Mouse (Mus musculus) retina, postnatal 1 day (tissue): ENCODE measurements at regions not wholly inside any gene's neighbourhood (a gene's known extent, or its start where the extent isn't known, plus 50 kb on each side); places are given as distances from the start of the nearest gene placed in this dataset.

Experiments used
- DNase-seq: peaks from one replicate; pipeline ENCODE4 v3.0.0-alpha.2; 2012

- DNase-seq, result no peak
Measured at GRCm38 (mm10) chr8:78018430-78019180, 194.5 kb upstream of the Ttc29 start.

GRCm38 (mm10) chr8:78021473-78021872, 191.6 kb upstream of the Ttc29 start:
- DNase-seq, result no peak

DNA sequence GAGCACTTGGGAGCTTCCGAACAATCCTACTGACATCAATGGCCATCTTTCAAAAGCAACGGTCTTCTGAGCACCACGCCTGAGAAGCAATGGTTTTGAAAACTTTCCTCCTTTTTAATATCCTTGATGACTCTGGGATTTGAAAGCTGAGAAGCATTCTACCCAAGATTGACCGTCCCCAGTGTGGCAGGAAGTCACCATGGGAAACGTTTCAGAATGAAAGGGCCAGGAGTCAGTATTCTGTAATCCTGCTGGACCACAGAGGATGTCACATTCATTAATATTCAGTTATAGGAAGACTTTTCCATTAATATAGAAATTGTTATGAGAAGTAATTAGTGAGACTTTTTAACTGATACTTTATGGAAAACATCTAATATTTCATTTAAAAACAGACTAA, 190.1 kb upstream of the Ttc29 start:
- DNase-seq, result no peak

DNA sequence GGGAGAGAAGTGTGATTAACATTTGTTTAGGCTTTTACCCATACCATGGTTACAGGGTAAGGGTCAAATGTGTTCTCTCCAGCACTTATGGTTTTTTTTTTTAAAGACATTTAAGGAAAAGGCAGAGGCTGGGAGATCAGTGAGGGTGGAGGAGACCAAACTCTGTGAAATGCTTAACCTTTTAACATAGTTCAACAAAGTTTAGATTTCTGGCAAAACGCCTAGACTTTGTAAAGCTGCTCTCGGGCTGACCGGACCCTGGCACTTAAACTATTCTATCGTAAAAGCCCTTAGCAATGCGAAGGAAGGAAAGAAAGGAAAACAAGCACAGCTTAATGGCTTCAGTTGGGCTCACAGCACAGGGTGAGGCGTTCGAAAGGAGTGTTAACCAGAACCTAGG, 189.6 kb upstream of the Ttc29 start:
- no peak for DNase-seq

- no peak for DNase-seq
Measured at GRCm38 (mm10) chr8:78023936-78024335, 189.2 kb upstream of the Ttc29 start.

DNA sequence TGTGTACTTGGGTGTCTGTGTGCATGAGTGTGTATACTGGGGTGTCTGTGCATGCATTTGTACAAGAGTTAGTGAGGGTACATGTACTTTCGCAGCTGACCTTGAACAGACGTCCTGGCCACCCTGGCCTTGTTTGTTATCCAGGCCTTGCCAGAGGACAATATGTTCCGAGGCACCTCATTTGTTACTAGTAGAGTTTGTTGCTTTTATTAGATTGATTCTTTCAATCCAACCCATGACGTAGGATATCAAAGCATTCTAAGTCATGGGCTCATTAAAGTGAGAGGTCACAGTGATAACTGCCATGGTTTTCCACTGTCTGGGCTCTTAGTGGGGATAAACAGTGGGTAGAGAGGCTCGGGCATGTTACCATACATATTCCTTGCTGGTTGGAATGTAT, 188.1 kb upstream of the Ttc29 start:
- DNase-seq, result no peak

- no peak for DNase-seq
Measured at GRCm38 (mm10) chr8:78027371-78027770, 185.7 kb upstream of the Ttc29 start.

GRCm38 (mm10) chr8:78028928-78029327, 184.2 kb upstream of the Ttc29 start:
- DNase-seq, result no peak

DNA sequence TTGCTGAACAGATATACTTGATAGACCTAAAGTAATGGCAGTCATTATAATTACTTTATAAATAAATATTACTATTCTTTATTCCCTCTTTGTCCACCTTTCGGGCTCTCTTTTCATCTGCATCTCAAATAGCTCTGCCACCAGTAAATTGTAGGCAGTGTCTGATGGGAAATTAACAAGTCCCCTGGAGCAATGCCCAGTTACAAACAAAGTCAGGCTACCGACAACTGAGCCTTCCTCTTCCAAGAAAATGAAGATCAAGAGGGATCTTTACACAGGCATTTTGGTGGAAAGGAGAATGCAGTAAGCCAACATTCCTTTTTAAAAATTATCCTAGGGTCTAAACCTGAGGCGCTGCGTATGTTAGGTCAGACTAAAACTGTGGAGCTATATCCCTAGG, 181.3 kb upstream of the Ttc29 start:
- DNase-seq, result no peak

GRCm38 (mm10) chr8:78034687-78035086, 178.4 kb upstream of the Ttc29 start:
- DNase-seq, result no peak

- no peak for DNase-seq
Measured at GRCm38 (mm10) chr8:78037218-78037617, 175.9 kb upstream of the Ttc29 start.

GRCm38 (mm10) chr8:78046691-78047090, 166.4 kb upstream of the Ttc29 start:
- DNase-seq, result no peak

- no peak for DNase-seq
Measured at GRCm38 (mm10) chr8:78050768-78051167, 162.3 kb upstream of the Ttc29 start.

DNA sequence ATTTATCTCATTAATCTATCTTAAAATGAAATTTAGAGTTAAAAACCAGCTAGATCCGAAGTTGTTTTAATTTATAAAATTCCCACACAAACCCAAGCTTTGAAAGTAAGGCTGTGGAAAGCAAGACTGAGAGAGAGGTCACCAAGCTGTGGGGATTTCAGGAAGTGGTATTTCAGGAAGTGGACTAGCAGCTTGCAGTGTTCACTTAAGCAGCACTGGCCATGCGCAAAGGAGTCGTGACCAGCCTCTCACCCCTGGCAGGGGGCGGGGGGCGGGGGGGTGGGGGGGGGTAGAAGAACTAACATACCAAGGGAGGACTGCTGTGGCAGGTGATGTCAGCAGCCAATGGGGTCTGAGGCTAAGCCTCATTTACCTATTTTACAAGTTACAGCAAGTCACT, 158.7 kb upstream of the Ttc29 start:
- DNase-seq, result no peak

DNA sequence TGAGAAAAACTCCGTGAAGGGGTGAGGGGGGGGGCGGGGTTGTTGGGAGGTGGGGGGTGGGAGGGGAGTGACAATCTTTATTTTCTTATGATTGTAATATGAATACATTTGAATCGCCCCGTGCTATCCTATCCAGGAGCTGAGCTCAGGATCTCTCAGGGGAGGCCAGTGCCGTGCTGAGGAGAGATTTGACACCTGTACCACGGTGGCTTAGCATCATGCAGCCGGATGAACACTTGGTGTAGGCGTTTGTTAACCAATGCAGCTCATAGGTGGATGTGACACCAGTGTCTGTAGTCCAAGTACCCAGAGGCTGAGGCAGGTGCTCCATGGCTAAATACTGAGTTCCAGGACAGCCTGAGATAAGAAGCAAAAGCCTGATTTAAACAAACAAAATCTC, 158.2 kb upstream of the Ttc29 start:
- DNase-seq, result no peak

DNA sequence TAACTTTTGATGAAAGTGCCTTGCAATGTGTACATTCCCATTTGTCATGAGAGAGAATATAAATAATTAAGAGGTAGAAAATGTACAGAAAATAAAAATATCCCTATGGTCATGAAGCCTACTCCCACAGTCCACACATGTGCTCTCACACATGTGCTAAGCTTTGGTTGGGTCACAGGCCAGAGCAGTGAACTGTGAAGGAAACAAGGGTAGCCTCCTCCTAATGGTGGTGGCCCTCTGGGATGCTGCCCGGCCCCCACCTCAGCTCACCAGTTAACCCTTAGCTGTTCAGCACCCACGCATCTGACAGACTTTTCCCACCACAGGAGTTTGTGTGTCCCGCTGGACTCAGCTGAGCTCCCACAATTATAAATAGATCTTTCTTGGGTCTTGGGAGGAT, 157.6 kb upstream of the Ttc29 start:
- no peak for DNase-seq

DNA sequence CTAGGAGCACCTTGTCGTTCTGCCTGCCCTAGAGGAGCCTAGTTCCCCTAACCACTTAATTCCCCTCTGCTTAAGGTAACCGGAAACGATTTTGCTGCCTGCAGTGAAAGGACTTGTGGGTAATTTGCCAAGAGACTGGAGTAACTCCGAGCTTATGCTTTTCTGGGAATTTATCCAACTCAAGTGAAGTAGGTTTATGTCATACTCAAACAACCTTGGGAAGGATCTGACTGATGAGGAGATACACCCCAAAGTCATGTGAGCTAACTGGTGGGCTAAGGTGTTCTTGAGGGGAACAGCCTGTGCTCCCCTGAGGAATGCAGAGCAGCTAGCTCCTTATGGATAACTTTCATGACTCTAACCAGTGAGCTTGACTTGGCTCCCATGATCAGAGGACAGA, 155.7 kb upstream of the Ttc29 start:
- no peak for DNase-seq

DNA sequence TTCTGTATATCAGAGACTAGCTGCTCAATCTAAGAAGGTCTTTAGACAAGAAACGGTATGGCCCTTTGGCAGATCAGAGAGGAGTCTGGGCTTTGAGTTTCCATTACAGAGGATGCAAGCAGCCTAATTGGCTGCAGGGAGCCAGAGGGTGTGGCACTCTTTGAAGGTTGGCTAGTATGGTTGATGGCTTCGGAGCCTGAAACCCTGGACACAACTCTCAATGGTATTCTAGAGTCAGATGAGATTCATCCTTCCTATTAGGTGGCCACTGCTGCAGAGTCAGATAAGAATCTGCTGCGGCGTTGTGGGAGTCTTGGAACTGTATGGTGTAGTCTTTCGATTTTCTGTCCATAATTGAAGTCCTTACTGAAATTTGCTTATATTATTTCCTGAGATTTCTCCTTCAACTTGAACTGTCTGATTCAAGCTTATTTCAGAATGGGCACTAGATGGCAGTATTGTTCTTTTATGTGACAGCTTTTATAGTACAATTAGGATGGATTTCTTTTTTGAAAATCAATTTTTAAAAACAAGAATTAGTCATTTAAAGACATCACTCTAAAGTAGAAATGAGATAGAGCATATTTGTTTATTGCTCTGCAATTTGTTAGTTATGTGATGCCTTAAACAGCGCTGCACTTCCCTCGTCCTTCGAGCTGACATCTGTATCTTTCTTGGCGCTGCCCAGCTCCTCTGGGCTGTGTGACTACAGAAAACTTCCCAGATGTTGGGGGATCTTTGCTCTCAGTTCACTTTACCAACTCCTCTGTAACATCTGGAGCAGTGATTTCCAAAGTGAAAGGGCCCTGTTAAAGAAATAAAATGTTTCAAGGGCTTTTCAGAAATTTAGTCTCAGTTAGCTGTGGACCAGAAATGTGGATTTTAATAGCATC, 151.0 kb upstream of the Ttc29 start:
- DNase-seq, result peak; percentile 68

GRCm38 (mm10) chr8:78063529-78063928, 149.6 kb upstream of the Ttc29 start:
- peak; percentile 72 for DNase-seq

- no peak for DNase-seq
Measured at GRCm38 (mm10) chr8:78064161-78064560, 148.9 kb upstream of the Ttc29 start.

DNA sequence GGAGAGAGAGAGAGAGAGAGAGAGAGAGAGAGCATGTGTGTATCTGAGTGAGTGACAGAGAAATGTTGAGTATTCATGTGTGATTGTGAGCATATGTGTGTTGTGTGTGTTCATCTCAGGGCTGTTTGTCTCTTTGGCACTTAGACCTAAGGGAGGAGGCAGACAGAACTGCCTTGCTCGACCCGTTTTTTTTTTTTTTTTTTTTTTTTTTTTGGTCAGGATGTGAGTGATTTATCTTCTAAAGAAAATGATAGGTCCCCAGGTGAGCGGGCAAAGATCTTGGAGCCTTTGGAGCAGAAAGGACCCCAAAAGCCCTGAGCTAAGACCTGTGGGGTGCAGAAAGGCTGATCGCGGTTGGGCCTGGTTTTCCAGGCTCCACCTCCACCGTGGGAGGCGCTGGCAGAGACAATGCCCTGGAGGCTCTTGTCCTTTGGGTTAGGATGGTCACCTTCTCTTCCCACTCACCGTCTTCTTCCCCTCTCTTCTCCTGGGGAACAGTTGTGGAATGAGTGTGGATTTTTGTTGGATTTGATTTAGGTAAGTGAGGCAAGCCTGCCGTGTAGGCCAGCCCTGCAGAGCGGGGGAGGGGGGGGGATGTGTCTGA, 147.1 kb upstream of the Ttc29 start:
- DNase-seq, result no peak

GRCm38 (mm10) chr8:78068087-78068910, 144.8 kb upstream of the Ttc29 start:
- no peak for DNase-seq

- no peak for DNase-seq
Measured at GRCm38 (mm10) chr8:78073821-78074220, 139.3 kb upstream of the Ttc29 start.
